Comparison of ENCODE assay signal across 26 mouse cellular contexts in genomic region chr3:48804398-48804797, GRCm38 (mm10).
A peak's percentile ranks its signal among the peaks of the same experiment; 100 is the strongest.
DNase-seq lines count a peak whose midpoint lies in the region; ATAC-seq lines count a peak whose summit lies in the region.
"Had no signal": no experiment of that assay in that cellular context is flagged by ENCODE, and none has a peak within 500 bp of the region (broad histone marks: within the 10 kb centered on the region; RNA-seq: fewer than 3 reads in every experiment).

No protein-coding gene starts in this region.

- H3K27ac ChIP-seq in hindbrain, embryonic 14.5 days: no peak overlapping the region
- no peak overlapping the region for H3K27ac ChIP-seq in hindbrain, embryonic 16.5 days (ENCODE audit: low read depth, low read length)
- no peak overlapping the region for H3K27ac ChIP-seq in forebrain, embryonic 15.5 days (replicated peaks)
- H3K27ac ChIP-seq in neural tube, embryonic 14.5 days (ENCODE audit: low read depth, low read length): no peak overlapping the region
- H3K27ac ChIP-seq: hindbrain, embryonic 15.5 days; layer of hippocampus, adult 2 months; limb, embryonic 12.5 days had no signal

- no peaks in the 10 kb centered on the region for H3K27me3 ChIP-seq in hindbrain, embryonic 14.5 days (ENCODE audit: control insufficient read depth, insufficient read depth, low read length)
- H3K27me3 ChIP-seq in hindbrain, embryonic 16.5 days (replicated peaks; ENCODE audit: control insufficient read depth, insufficient read depth, low read length): no peaks in the 10 kb centered on the region
- 0 out of 2 replicates have a peak, but pooled peaks cover 3% of the 10 kb centered on the region for H3K27me3 ChIP-seq in forebrain, embryonic 15.5 days
- H3K27me3 ChIP-seq in neural tube, embryonic 14.5 days (ENCODE audit: control insufficient read depth, insufficient read depth, low read length): no peaks in the 10 kb centered on the region
- H3K27me3 ChIP-seq: CH12.LX; hindbrain, embryonic 15.5 days; limb, embryonic 12.5 days had no signal

- H3K9me3 ChIP-seq in hindbrain, embryonic 14.5 days (ENCODE audit: control insufficient read depth, low read length): peaks cover 8% of the 10 kb centered on the region
- peaks cover 5% of the 10 kb centered on the region; the same call in 1 of the 2 replicates for H3K9me3 ChIP-seq in hindbrain, embryonic 16.5 days (ENCODE audit: control insufficient read depth, low read length)
- H3K9me3 ChIP-seq in forebrain, embryonic 15.5 days: peaks cover 3% of the 10 kb centered on the region; the same call in 1 of the 2 replicates
- no peaks in the 10 kb centered on the region for H3K9me3 ChIP-seq in neural tube, embryonic 14.5 days (ENCODE audit: control insufficient read depth, low read length)
- H3K9me3 ChIP-seq: G1E; hindbrain, embryonic 15.5 days; limb, embryonic 12.5 days had no signal

- WGBS in hindbrain, embryonic 14.5 days: 33% methylated on average over 5 of the region's 5 CpGs
- 36% methylated on average over 5 of the region's 5 CpGs for WGBS in hindbrain, embryonic 16.5 days
- WGBS in forebrain, embryonic 15.5 days: 15% methylated on average over 5 of the region's 5 CpGs
- 20% methylated on average over 5 of the region's 5 CpGs for WGBS in neural tube, embryonic 14.5 days

- H3K4me2 ChIP-seq in hindbrain, embryonic 14.5 days (replicated peaks): no peak overlapping the region
- H3K4me2 ChIP-seq in hindbrain, embryonic 16.5 days (ENCODE audit: low read length): no peak overlapping the region
- H3K4me2 ChIP-seq in forebrain, embryonic 15.5 days (replicated peaks): no peak overlapping the region
- no peak overlapping the region for H3K4me2 ChIP-seq in neural tube, embryonic 14.5 days (ENCODE audit: low read depth, low read length)
- H3K4me2 ChIP-seq: heart, embryonic 11.5 days; hindbrain, embryonic 15.5 days; limb, embryonic 12.5 days; liver, embryonic 11.5 days had no signal

- H3K36me3 ChIP-seq in hindbrain, embryonic 14.5 days (replicated peaks; ENCODE audit: control insufficient read depth, insufficient read depth): no peaks in the 10 kb centered on the region
- H3K36me3 ChIP-seq in hindbrain, embryonic 16.5 days (ENCODE audit: control insufficient read depth, insufficient read depth, low read length): no peaks in the 10 kb centered on the region
- no peaks in the 10 kb centered on the region for H3K36me3 ChIP-seq in forebrain, embryonic 15.5 days
- H3K36me3 ChIP-seq in neural tube, embryonic 14.5 days (ENCODE audit: control insufficient read depth, insufficient read depth, low read length): no peaks in the 10 kb centered on the region
- H3K36me3 ChIP-seq: G1E; hindbrain, embryonic 15.5 days; limb, embryonic 12.5 days had no signal

- no peak for DNase-seq in hindbrain, embryonic 14.5 days (ENCODE audit: low spot score)
- DNase-seq in retina, postnatal 1 day: peak; percentile 14
- DNase-seq in retina, embryonic 14.5 days (ENCODE audit: low spot score): no peak
- DNase-seq in kidney, postnatal 36 days: no peak
- DNase-seq: adrenal gland, adult 2 months; cerebellum, adult 2 months; heart, postnatal 10 days; kidney, adult 9 months; kidney, postnatal 14 days; layer of hippocampus, postnatal 36 days; liver, postnatal 0 days; thymus, adult 18-20 months; thymus, postnatal 4 days had no signal

- no peak overlapping the region for H3K9ac ChIP-seq in hindbrain, embryonic 14.5 days
- H3K9ac ChIP-seq in hindbrain, embryonic 16.5 days (ENCODE audit: low read depth, low read length): no peak overlapping the region
- H3K9ac ChIP-seq in forebrain, embryonic 15.5 days (replicated peaks): no peak overlapping the region
- H3K9ac ChIP-seq in neural tube, embryonic 14.5 days (replicated peaks; ENCODE audit: low read depth, low read length): no peak overlapping the region
- H3K9ac ChIP-seq: hindbrain, embryonic 15.5 days; limb, embryonic 12.5 days; liver, postnatal 0 days had no signal

- ATAC-seq in hindbrain, embryonic 14.5 days (ENCODE audit: low FRiP score): peak; percentile 53; the same call in 1 of the 2 replicates
- ATAC-seq in hindbrain, embryonic 16.5 days: no peak
- peak; percentile 86 for ATAC-seq in forebrain, embryonic 15.5 days (replicated peaks)
- ATAC-seq in neural tube, embryonic 14.5 days (ENCODE audit: low read depth): 0 out of 2 replicates have a peak, but pooled peaks have one; percentile 46
- ATAC-seq in CD4-positive, CD25-positive, alpha-beta regulatory T cell, adult 4 months: no peak
- ATAC-seq: intestine, embryonic 16.5 days; liver, postnatal 0 days; lung, postnatal 0 days had no signal

- no peaks in the 10 kb centered on the region; the same call in 1 of the 2 replicates for H3K4me1 ChIP-seq in hindbrain, embryonic 14.5 days (replicated peaks; ENCODE audit: control insufficient read depth, insufficient read depth, low read length)
- no peaks in the 10 kb centered on the region for H3K4me1 ChIP-seq in hindbrain, embryonic 16.5 days (ENCODE audit: control insufficient read depth, insufficient read depth, low read depth, low read length)
- no peaks in the 10 kb centered on the region for H3K4me1 ChIP-seq in forebrain, embryonic 15.5 days
- H3K4me1 ChIP-seq in neural tube, embryonic 14.5 days (ENCODE audit: control insufficient read depth, insufficient read depth, low read length): no peaks in the 10 kb centered on the region
- H3K4me1 ChIP-seq: hindbrain, embryonic 15.5 days; limb, embryonic 12.5 days had no signal

- H3K4me3 ChIP-seq in hindbrain, embryonic 14.5 days (replicated peaks; ENCODE audit: low read length): no peak overlapping the region
- H3K4me3 ChIP-seq in hindbrain, embryonic 16.5 days (ENCODE audit: low read length): no peak overlapping the region
- no peak overlapping the region for H3K4me3 ChIP-seq in forebrain, embryonic 15.5 days
- H3K4me3 ChIP-seq in neural tube, embryonic 14.5 days (ENCODE audit: low read depth, low read length): no peak overlapping the region
- H3K4me3 ChIP-seq: hindbrain, embryonic 15.5 days; layer of hippocampus, adult 2 months; limb, embryonic 12.5 days had no signal

Comparison
In these comparisons a context has a peak if more than half of its experiments do, and no peak if none do; other contexts are left out.
1. ATAC-seq: peak in hindbrain, embryonic 14.5 days (single experiment), forebrain, embryonic 15.5 days (single experiment) and neural tube, embryonic 14.5 days (single experiment); none in hindbrain, embryonic 16.5 days (single experiment) and CD4-positive, CD25-positive, alpha-beta regulatory T cell, adult 4 months (single experiment).